Mouse (Mus musculus) left cerebral cortex, postnatal 25 days (tissue): ENCODE data around the gene Ccl2. TPM values are rescaled to one million over a fixed set of nuclear protein-coding genes. Genes with fewer than 3 reads are reported as not detected.

ENCODE experiments used
- DNase-seq, 2 experiments: peaks; one replicate each; pipeline ENCODE4 v3.0.0; 2022; ENCODE audit warnings: low spot score in 2 of 2, mixed read lengths in 1 of 2
- intact Hi-C: fragments of 180-260 bp; cut with DNase I; formaldehyde crosslinking; loops from one replicate; pipeline ENCODE4 v1.15.1; 2025
- total RNA-seq, 2 experiments: library from RNA; stranded (reverse); gene quantifications; 2 replicates each; pipeline ENCODE4 v1.2.3; 2021

Gene Ccl2
- total RNA-seq, 2 experiments from 2014 or later: not detected

DNA sequence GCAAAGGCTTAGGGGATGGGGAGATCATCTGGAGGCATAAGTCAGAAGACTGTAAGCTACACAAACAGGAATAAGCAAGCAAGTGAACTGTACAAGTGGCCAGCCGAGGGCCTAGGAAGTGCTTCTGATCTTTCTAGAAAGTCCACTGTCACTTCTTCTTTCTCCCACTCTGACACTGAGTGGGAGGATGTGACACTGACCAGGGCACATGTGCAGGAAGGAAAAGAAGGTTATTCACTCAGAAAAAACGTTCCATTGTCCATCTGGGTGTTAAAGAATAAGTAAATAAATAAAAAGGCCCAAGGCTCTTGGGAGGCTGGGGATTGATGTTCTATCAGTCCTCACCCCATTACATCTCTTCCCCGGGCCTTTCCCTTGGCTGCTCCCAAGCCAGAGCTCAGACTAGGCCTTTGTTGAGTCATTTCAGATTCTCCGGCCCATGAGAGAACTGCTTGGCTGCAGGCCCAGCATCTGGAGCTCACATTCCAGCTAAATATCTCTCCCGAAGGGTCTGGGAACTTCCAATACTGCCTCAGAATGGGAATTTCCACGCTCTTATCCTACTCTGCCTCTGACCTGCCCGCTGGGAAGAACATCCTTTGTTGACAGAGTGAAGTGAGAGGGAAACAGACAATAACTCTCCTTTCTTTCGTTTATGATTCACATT, 2.6 kb upstream of the Ccl2 start:
- peak in 1 of 2 experiments; percentile 31 for DNase-seq

DNA sequence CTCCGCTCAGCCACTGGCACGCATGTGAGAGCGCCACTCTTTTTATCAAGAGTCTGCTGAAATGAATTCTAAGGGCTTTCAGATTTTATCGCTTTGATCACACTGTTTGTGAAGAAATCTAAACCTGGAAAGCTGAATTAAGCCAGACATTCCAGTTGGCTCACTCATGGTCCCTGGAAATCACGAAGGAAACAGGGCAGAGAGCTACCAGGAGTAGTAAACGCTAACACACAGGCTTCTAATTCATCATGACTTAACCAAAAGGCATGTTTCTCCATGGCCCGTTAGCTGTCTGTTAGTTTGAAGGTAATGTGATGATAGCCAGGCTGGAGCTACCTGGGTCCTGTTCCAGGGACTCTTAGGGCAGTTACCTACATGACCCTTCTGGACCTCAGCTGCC, 925 bp upstream of the Ccl2 start:
- intact Hi-C loops: no loop called here
- DNase-seq: no peak

More for the DNA sequence above, 2.6 kb upstream of the Ccl2 start:
- intact Hi-C loops: no loop called here

DNA sequence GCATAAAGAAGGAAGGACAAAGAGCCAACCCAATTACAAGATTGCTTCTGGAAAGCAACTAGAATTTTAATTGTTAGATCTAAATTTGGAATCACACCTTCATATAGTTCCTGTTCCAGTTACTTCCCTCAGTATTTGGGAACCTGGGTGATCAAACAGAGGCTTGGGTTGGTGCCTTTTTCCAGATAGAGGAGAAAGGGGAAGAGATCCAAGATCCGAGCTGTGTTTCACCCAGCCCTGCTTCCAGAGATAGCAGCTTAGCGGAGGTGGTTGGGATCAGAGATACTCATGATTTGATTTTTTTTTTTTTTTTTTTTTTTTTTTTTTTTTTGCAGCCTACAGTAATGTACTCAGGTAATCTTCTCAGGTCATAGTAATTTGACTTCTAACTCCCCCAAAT, 486 bp downstream of the Ccl2 start:
- intact Hi-C loops: loop anchor here (5.0 kb wide), 1 partner anchor 39 kb away; no protein-coding TSS in a partner anchor
- DNase-seq: no peak

DNA sequence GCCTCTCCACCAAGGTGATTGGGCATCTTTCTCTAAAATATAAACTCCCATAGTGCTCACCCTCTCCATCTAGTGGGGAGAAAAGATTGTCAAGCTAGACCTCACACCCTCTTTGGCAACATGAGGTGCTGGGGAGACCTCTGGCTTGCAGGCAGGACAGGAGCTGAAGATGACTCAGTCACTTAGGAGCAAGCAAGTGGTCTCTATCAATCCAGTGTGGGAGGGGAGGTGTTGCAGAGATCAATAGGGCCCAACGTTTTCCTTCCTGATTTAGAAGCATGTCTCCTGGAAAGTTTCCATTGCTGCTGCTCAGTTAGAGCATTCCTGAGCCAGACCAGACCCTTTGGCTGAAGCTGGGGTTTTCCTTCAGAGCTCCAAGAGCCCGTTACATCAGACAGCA, 3.2 kb downstream of the Ccl2 start, which contains the start of gene Gm17268:
Gene Gm17268 (minus strand): TSS at position 28 of the 400 bp plus-strand sequence.
- DNase-seq: no peak
- intact Hi-C loops: loop anchor here (5.0 kb wide), 1 partner anchor 41 kb away; no protein-coding TSS in a partner anchor

DNA sequence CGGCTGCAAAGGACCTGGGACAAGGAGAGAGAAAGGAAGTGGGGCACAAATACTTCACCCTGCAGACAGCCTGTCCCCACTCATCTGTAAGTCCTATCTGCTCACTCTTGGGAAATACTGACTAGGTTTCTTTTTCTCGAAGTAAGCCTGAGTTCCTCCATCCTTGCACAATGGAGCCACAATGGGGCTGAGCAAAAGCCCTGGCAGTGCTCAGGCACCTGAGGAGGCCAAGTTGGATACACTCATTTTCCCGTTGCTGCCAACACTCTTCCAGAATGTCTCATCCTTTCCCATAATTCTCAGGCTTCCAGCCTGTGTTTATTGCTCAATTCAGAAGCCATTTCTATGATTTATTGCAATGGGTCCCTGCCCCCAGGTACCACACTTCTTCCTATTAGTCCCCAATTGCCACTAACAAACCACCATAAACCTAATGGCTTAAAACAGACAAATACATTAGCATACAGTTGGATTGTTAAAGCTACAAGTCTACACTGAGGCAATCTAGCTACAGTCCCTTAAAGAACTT, 3.8 kb downstream of the Ccl2 start:
- no peak for DNase-seq
- intact Hi-C loops: loop anchor here (5.0 kb wide), 1 partner anchor 42 kb away; no protein-coding TSS in a partner anchor

DNA sequence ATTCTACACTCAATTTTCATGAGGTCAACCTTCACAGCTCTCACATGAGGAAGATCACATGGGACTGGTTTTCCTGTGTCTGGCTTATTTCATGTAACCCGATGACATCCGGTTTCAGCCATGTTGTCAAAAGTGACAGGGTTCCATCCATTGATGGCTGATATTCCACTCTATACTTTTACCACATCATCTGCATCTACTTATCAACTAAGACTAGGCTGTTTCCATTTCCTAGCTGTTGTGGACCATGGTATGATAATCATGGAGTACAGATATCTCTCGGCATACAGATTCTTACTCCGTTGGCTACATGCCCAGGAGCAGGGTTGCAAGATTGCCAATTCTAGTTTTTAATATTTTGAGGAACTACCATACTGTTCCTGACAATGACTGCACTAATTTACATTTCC, 6.3 kb downstream of the Ccl2 start:
- DNase-seq: no peak
- intact Hi-C loops: no loop called here

DNA sequence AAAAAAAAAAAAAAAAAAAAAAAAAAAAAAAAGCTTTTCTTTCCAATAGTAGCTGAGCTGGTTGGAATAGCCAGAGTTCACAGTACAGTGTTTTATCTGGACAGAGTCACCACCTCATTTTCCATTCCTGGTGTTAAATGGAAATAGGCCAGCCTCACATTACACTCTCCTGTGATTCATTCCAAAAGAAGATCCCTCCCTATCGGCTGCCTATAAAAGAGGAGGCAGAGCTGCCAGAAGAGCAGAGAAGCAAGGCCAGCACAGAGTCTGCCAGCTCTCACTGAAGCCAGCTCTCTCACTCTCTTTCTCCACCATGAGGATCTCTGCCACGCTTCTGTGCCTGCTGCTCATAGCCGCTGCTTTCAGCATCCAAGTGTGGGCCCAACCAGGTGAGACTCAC, 10.1 kb downstream of the Ccl2 start, which contains the start of gene Ccl7:
Gene Ccl7 (plus strand): TSS at position 242 of the 400 bp plus-strand sequence.
- peak in 1 of 2 experiments; percentile 43 for DNase-seq
- intact Hi-C loops: no loop called here

DNA sequence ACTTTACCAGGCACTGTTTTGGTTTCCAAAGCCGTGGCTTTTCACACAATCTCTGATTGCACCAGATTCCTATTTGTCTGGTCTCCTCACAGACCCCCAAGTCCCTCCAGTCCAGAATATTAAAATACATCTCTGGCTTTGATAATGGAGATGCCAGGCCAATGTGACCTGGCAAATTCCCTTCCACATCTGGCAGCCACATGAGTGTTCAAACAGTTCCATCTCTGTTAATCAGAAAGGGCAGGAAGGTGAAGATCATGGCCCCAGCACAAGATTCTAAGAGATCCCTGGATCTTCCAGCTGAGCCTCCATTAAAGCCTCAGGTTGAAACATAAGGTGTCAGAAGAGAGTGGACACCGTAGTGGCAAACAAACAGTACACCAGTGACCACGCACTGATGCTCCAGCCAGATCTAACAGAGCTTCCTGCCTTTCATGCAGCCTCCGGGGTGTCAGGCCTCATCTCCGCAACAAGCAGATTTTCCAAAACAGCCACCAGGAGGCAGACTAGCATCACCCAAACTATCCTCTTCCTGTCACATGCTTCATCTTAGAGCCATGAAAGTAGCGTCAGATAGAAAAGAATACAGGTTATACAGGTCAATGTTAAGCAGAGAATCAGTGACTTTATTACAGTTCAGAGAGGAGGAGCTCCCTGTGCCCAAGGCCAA, 12.5 kb downstream of the Ccl2 start:
- intact Hi-C loops: loop anchor here (2.0 kb wide), 1 partner anchor 129 kb away; no protein-coding TSS in a partner anchor
- peak in 1 of 2 experiments; percentile 25 for DNase-seq

DNA sequence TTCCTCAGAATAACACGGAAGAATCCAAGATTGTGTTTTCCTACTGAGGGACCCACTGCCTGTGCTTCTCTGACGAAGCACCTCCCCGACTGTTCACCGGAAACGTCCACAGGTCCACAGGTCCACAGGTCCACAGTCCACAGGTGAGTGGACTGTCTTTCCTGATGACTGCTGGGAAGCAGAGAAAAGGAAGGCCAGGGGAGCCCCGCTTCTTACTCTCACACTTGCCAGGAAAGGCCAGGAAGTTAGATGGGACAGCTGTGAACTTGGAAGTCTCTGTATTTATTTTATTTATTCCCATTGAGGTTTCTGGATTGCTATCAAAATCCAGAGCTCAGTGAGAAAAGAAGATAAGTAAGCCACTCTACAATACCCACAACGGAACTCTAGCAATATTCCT, 18.5 kb downstream of the Ccl2 start:
- DNase-seq: no peak
- intact Hi-C loops: no loop called here

DNA sequence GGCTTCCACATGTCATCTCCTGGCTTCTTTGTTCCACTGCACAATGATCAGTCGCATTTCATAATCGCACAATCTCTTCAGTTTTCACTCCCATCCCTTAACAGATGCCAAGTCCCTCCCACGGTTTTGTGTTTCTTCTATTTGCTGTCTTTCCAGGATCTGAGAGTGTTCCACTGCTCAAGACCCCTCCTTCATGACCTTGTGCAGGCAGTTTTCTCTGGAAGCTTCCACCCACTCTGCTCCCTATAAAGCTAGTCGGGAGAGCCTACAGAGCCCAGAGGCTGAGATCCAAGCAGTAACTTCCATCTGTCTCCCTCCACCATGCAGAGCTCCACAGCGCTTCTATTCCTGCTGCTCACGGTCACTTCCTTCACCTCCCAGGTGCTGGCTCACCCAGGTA, 22.3 kb downstream of the Ccl2 start, which contains the start of gene Ccl11:
Gene Ccl11 (plus strand): TSS at position 178 of the 400 bp plus-strand sequence.
- intact Hi-C loops: no loop called here
- DNase-seq: peak; percentile 24 to 67

DNA sequence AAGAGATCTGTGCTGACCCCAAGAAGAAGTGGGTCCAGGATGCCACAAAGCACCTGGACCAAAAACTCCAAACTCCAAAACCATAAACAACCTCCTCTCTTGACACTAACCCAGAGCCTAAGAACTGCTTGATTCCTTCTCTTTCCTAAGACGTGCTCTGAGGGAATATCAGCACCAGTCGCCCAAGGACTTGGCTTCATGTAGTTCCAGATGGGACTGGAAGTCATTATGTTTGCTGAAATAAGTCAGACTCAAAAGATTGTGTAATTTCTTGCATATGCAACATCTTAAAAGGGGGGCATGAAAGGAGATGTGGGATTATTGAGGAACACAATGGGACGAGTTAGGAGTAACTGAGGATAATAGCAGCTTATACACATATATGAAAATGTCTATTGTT, 26.9 kb downstream of the Ccl2 start:
- DNase-seq: no peak
- intact Hi-C loops: no loop called here

DNA sequence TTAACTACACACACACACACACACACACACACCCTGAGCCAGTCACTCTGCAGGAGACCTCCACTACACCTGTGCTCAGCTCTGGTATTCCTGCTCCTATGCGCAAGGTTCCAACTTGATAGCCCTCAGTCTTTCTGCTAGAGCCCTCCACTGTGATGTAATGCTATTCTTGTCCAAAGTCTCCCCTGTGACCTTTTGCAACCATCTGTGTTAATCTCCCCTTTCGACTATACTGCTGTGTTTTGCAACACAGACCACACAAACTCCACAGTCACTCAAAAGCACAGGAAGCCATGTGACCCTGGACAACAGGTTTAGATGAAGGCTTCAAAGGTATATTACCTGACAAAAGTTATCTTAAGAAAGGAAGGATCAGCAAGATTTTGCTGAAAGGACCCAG, 28.1 kb downstream of the Ccl2 start:
- no peak for DNase-seq
- intact Hi-C loops: no loop called here

DNA sequence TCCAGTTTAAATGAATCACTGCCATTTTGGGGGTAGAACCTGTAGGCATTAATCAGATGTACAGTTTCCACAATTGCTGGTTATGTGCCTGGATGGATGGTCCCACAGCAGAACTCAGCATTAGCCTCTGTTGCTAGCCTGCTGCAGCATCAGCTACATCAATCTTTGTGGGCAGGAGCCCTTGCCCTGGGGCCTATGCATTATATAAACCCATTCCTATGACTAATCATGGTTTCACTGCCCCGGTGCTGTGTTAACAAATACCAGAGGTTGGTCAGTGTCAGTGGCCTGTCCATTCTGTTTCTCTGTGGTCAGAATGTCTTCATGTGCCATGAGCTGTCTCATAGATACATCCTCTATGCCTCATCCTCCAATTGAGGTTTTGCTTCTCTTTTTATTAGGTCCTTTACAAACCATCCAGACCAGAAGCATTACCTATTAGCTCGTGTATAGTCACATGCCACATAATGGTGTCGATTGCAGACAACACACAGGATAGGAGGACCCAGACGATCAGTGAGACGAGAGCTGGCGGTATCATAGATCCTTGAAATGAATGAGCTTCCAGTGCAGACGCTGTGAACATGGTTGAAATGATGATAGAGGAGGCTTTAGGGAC, 31.7 kb downstream of the Ccl2 start:
- intact Hi-C loops: loop anchor here (5.0 kb wide), 1 partner anchor 65 kb away; no protein-coding TSS in a partner anchor

DNA sequence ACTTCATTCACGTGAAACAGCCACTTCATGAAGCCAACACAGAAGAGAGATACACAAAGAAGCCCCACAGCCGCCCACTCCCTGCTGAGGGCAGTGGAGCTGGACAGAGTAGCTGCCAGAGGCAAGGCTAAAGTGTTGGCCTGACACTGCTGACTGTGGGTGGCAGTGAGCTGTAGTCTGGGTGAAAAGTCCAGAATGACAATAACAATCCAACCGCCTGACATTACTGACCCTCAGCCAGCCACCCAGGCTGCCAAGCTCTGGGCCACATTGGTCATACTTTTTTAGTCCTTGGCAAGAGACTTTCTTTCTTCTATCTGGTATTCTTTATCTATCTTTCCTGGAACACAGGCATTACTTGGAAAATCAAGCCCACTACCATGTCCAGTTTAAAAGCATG, 35.7 kb downstream of the Ccl2 start:
- intact Hi-C loops: no loop called here
- no peak for DNase-seq

More for the DNA sequence above, 31.7 kb downstream of the Ccl2 start:
- DNase-seq: no peak

DNA sequence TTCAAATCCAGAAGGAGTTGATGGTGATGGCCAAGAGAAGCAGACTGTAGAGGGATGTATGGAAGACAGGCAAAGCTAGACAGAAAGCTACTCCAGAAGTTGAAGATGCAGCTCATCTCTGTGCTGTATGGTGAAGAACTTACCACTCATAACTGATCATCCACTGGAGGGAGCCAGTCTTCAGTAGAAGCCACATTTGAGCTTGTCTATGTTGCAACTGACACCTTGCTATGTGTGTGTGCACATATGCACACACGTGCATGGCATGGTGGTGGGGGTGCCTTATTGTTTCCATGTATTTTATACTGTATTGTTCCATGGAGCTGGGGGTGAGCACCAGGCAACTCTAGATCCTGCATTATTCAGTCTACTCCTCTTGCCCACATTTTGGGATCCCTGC, 37.0 kb downstream of the Ccl2 start:
- no peak for DNase-seq
- intact Hi-C loops: no loop called here

DNA sequence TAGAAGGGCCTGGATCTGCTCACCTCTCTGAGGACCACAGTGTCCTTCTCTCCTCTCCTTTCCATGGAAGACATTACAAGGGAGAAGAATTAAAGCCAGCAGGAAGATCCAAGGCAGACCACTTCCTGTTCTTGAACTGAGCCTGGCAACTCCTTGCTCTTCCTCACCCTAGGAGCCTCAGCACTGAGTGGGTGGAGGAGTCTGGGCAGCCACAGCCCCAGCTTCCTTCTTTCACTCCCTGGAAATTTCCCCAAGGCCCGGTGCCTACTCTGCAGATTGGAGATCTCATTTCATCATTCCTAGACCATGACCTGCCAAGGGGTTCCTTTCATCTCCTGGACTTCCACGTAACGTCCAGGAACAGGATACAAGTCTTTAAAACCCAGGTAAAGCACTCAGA, 37.6 kb downstream of the Ccl2 start:
- DNase-seq: no peak

DNA sequence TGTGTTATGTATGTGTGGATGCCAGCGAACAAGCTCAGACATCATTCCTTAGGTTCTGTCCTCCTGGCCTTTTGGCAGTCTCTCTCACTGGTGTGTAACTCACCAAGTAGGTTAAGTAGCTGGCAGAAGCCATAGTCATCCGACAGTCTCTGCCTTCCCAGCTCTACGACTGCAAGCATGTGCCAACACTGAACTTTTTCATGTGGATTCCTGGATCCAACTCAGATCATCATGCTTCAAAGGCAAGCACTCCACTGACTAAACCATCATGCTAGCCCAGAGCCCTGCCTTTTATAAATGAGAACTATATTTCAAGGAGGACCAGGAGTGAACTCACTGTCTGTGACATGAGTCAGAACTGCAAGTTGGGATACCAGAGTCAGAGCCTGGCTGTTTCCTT, 38.3 kb downstream of the Ccl2 start:
- DNase-seq: no peak
- intact Hi-C loops: no loop called here

More for the DNA sequence above, 37.6 kb downstream of the Ccl2 start:
- intact Hi-C loops: no loop called here

DNA sequence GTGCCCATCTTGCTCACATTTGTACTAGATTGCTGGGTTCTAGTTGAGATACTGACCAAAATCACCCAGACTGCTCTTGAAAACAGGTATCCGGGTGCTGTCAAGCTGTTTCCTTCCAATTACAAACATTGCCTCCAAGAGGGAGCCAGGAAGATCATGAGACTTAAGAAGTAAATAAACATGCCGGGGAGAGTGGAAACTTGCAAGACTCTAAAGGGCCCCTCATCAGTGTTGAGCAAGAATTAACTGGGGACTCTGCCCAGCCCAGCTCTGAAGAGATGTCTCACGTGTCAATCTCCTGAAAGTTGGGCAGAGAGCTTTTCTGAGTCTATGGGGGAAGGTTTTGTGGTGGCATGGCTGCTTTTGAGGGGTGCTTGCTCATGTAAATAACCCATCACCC, 41.7 kb downstream of the Ccl2 start:
- intact Hi-C loops: no loop called here
- no peak for DNase-seq

DNA sequence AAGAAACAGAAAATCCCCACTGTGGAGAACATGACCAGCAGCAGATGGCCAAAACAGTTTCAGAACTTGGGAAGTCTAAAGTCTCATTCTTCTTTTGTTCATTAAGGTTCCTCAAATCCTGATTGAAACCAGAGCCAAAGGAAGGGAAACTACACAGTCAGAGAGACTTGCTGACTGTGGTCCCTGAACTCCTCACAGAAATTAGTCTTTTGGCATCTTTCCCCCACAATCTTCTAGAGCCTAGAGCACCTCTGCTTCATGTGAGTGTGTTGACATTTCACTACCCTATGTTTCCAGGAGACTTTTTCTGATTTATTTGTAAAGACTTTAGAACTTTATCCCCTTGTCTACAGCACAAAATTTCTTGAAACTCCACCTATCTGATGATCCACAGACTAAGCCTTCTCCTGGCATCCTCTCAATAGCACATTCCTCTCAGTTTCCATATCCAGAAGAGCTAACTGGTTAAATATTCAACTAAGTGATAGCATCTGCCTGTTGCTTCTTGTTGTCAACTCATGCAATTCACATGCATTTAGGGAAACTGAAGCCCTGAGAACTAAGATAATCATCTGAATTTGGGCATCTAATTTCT, 42.9 kb downstream of the Ccl2 start:
- DNase-seq: no peak
- intact Hi-C loops: no loop called here

DNA sequence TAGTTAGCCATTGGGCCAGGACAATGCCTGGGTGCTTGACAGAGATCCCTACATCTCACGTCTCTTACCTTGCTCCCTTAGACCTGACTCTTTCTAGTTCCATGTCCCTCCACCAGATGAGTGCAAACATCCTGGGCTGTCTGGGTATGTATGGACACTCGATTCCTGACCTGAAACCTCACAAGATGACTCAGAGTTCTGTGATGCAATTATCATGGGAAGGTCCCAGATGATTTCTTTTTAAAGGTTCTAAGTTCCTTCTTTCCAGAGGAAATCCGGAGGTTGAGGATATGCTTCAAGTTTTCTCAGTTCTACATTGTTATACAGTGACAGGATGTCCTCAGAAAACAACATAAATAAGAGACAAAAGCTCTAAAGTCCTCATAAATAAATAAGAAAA, 45.5 kb downstream of the Ccl2 start:
- no peak for DNase-seq
- intact Hi-C loops: no loop called here
